Mouse (Mus musculus): ENCODE data around the gene Adipor1.
"Not testable (repeated sequence)": the region's sequence is repeated elsewhere in the genome, so short reads cannot be mapped to it uniquely, and the experiment has no call there.

Adipor1 gene

GRCm38 (mm10) chr1:134419751-134420458 lies 4.7 kb downstream of the Adipor1 start:
- peak; percentile 26 for DNase-seq (ENCODE audit: low read depth, low spot score)

GRCm38 (mm10) chr1:134423911-134424310 lies 8.7 kb downstream of the Adipor1 start:
- DNase-seq (ENCODE audit: low read depth, low spot score): no peak

- DNase-seq (ENCODE audit: low read depth, low spot score): no peak
These were observed 11.1 kb downstream of the Adipor1 start for GRCm38 (mm10) chr1:134426289-134426688.

- DNase-seq (ENCODE audit: low read depth, low spot score): no peak
These were observed 17.8 kb downstream of the Adipor1 start for GRCm38 (mm10) chr1:134433002-134433401.

GRCm38 (mm10) chr1:134433473-134433872 lies 18.3 kb downstream of the Adipor1 start:
- no peak for DNase-seq (ENCODE audit: low read depth, low spot score)

GRCm38 (mm10) chr1:134435414-134435813 lies 20.2 kb downstream of the Adipor1 start:
- DNase-seq (ENCODE audit: low read depth, low spot score): peak; percentile 21

GRCm38 (mm10) chr1:134440437-134440836 lies 25.3 kb downstream of the Adipor1 start:
- no peak for DNase-seq (ENCODE audit: low read depth, low spot score)

GRCm38 (mm10) chr1:134441737-134442136 lies 26.6 kb downstream of the Adipor1 start:
- DNase-seq (ENCODE audit: low read depth, low spot score): not testable (repeated sequence)

GRCm38 (mm10) chr1:134442394-134442793 lies 27.2 kb downstream of the Adipor1 start:
- no peak for DNase-seq (ENCODE audit: low read depth, low spot score)

GRCm38 (mm10) chr1:134443288-134443687 lies 28.1 kb downstream of the Adipor1 start:
- DNase-seq (ENCODE audit: low read depth, low spot score): not testable (repeated sequence)

GRCm38 (mm10) chr1:134445418-134445817 lies 30.2 kb downstream of the Adipor1 start:
- no peak for DNase-seq (ENCODE audit: low read depth, low spot score)

- DNase-seq (ENCODE audit: low read depth, low spot score): not testable (repeated sequence)
These were observed 33.4 kb downstream of the Adipor1 start for GRCm38 (mm10) chr1:134448537-134448936.

- no peak for DNase-seq (ENCODE audit: low read depth, low spot score)
These were observed 35.0 kb downstream of the Adipor1 start for GRCm38 (mm10) chr1:134450201-134450600.

- DNase-seq (ENCODE audit: low read depth, low spot score): peak; percentile 65
These were observed 35.8 kb downstream of the Adipor1 start for GRCm38 (mm10) chr1:134450986-134451385.

GRCm38 (mm10) chr1:134454904-134455824 lies 40.0 kb downstream of the Adipor1 start, which contains the start of gene Klhl12:
Gene Klhl12 (plus strand): TSS chr1:134455531.
- peak; percentile 97 for DNase-seq (ENCODE audit: low read depth, low spot score)

- DNase-seq (ENCODE audit: low read depth, low spot score): no peak
These were observed 40.9 kb downstream of the Adipor1 start for GRCm38 (mm10) chr1:134456060-134456459.

GRCm38 (mm10) chr1:134458139-134458727 lies 43.1 kb downstream of the Adipor1 start:
- DNase-seq (ENCODE audit: low read depth, low spot score): no peak

- no peak for DNase-seq (ENCODE audit: low read depth, low spot score)
These were observed 45.4 kb downstream of the Adipor1 start for GRCm38 (mm10) chr1:134460294-134461284.

All from brain, adult 2 months (tissue).